Mouse (Mus musculus) frontal cortex, postnatal 14 days (tissue): ENCODE data around the gene Bach2.

Experiments used
- DNase-seq, 2 experiments: peaks; one replicate each; pipeline ENCODE4 v3.0.0; 2022; ENCODE audit warnings: low spot score in 2 of 2

Gene Bach2

DNA sequence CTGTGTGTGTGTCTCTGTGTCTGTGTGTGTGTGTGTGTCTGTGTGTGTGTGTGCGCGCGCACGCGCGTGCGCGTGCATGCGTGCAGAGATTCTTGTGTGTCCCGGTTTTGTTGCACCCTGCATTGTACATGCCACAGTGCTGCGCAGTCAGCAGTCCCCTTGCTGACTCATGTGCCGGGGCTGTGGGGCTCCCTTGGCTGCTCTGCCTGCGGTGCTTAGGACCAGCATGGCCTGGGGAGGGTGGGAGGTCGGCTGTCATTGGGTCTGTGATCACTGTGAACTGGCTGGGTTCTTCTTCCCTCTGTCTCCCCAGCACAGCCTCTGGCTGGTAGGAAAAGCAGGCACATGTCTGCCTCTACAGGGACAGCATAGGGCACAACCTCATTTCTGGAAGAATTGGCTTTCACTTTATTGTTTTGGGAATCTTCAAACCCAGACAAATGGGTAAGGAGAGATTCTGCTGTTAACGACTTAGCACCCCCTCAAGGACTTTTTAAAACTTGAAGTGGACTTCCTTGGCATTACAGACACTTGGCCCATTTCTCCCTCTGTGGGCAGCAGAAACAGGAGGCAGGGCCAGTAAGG lies 11.2 kb downstream of the Bach2 start:
- no peak for DNase-seq

DNA sequence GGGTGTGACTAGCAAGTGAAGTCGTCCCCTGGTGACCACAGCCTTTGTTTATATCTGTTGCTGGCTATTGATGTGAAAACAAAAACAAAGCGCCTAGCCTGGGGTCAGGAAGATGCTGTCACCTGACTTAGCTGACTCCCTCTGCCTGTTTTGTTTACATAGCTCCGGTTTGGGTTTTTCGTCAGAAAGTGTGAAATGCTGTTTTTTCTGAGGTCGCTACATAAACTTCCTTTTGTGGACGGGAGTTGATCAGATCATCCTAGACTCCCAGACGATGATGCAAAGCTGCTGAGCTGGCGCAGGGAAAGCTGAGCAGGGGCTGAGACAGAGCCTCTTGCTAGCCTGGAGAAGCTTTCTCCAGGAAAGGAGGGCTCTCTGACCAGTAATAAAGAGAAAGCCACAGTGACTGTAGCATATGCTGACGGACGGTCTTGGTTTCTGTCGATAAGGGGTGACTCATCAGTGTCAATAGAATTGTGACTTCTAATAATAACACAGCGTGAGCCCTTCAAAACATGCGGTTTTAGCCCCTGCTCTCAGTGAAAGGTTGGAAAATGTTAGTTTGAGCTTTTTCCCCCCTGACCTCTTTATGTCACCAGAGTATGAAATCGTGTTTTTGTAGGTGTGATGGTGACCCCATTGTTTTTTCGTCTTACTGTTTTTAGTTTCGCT lies 11.9 kb downstream of the Bach2 start:
- no peak for DNase-seq

GRCm38 (mm10) chr4:32251005-32251365 lies 12.4 kb downstream of the Bach2 start:
- no peak for DNase-seq

GRCm38 (mm10) chr4:32251946-32252672 lies 13.5 kb downstream of the Bach2 start:
- no peak for DNase-seq

DNA sequence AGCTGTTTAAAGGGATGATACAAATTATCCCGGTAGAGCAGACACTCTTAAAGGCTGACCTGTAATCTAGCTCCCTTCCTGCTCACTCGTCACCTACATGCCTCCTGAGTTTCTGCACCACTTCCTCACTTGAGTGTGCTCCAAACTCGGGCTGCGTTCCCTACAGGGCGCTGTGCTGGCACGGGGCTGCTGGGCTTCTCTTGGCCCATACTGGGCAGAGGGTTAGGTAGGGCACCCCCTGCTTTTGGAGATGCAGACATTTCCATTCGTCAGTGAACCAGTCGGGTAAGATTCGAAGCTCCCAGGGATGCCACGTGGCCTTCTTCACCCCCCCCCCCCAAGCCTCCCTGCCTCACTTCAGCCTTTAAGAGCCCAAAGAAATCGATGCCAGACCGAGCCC lies 19.1 kb downstream of the Bach2 start:
- no peak for DNase-seq

DNA sequence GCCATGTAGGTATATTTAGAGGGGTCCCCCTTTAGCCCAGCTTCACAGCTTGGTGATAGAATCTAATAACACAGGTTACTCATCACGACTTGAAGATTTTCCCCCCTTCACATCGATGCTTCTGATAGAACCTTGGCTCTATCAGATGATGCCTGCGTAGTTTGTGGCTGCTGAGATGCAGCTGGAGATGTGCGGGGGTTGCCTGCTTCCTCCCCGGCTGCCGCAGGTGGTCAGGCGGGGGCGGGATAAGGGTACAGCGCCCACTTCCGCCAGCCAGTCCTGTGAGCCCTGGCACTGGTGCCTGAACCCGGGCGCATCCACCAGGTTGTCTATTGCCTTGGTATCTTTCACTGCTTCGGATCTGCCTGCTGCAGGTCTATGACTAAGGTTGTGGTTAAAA lies 19.5 kb downstream of the Bach2 start:
- DNase-seq, result no peak

DNA sequence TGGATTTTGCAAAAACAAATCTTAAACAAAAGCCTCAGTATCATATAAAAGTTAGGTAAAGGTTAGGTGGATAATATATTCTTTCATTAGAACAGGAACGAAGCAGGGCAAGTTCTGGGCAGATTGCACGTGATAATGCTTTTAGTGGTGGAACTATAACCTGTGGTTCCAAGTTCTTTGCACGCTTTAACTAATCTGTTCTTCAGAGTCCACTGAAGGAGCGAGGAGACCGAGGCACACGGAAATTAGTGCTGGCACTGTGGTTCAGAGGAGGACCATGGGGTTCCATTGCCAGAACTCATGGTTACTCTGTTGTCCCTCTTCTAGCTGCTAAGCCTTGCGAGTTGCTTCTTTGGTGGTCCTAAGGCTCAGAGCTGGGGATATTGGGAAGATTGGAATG lies 20.0 kb downstream of the Bach2 start:
- DNase-seq, result no peak

- no peak for DNase-seq
Observed at GRCm38 (mm10) chr4:32260909-32261308, 22.3 kb downstream of the Bach2 start.

- DNase-seq, result no peak
Observed at GRCm38 (mm10) chr4:32262825-32263684, 24.5 kb downstream of the Bach2 start.

- no peak for DNase-seq
Observed at GRCm38 (mm10) chr4:32263685-32264038, 25.1 kb downstream of the Bach2 start.

DNA sequence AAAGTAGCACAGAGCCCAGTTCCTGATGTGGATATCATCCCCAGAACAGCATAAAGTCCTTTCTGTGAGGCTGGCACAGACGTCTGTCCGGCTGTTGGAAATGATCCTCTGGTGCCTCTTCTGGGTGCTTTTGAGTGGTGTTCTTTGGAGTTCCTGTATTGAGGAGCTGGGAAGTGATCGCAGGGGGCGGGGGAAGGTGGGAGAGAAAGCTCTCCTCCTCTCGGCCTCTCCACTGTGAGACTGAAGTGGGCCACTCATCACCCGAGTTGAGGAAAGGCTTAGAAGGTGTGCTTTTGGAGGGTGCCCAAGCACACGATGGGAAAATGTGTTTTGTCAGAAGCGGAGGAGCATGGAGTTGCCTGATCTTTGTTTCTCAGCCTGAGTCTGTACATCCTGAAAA lies 26.3 kb downstream of the Bach2 start:
- DNase-seq, result no peak

DNA sequence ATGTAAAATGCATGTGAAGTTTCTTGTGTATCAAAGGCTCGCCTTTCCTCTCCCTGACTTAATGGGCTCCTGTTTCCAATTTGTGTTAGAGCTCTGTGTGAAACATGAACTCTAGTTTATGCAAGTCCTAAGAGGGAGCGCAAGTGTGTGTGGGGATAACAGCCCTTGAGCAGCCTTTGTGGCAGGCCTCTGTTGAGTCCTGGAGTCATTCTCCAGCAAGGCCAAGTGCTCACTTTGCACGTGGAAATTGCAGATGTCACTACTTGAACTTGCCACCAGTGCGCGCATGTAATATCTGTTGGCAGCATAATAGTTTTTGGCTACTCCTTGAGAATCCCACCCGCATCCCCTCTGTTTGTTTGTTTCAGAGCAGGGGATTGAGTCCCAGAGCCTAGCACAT lies 28.1 kb downstream of the Bach2 start:
- no peak for DNase-seq

GRCm38 (mm10) chr4:32268042-32268441 lies 29.4 kb downstream of the Bach2 start:
- DNase-seq, result no peak

DNA sequence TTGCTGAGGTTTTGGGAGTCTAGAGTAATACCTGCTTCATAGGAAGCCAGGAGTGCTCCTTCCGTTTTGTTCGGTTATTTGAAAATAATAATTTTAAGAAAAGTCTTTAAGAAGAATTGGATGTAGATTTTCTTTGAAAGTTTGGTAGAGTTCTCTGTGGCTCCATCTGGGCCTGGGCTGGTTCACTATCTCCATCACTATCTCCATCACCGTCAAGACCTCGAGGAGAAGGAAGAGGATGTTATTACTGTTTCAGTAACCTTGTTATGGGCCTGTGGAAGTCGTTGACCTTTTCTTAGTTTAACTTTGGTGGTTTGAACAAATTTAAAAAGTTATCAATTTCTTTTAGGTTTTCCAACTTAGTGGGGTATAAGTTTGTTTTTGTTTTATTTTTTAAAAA lies 33.8 kb downstream of the Bach2 start:
- DNase-seq, result no peak

DNA sequence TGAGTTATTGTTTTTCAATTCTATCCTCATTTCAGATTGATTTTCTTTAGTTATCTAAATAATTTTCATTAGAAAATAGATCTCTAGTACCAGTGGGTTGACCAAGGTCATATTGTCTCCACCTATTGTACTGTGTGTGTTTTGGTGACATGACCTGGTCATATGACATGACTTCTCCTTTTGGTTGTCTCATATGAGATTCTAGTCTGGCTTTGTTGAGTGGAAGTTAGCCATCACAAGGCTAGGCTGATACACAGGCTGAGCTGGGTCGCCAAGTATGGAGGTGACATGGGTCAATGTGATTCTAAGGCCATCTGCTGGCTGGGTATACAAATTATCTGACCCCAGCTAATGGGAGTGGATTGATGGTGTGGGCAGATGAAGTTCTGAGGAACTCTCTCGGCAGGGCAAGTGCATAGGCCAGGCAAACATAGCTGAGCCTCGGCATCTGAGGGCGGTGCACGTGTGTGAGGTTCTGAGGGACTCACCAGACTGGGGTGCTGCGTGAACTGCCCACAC lies 36.2 kb downstream of the Bach2 start:
- no peak for DNase-seq

GRCm38 (mm10) chr4:32279842-32280241 lies 41.2 kb downstream of the Bach2 start:
- no peak for DNase-seq

GRCm38 (mm10) chr4:32280401-32280800 lies 41.8 kb downstream of the Bach2 start:
- DNase-seq, result no peak

- no peak for DNase-seq
Observed at GRCm38 (mm10) chr4:32281306-32281705, 42.7 kb downstream of the Bach2 start.

DNA sequence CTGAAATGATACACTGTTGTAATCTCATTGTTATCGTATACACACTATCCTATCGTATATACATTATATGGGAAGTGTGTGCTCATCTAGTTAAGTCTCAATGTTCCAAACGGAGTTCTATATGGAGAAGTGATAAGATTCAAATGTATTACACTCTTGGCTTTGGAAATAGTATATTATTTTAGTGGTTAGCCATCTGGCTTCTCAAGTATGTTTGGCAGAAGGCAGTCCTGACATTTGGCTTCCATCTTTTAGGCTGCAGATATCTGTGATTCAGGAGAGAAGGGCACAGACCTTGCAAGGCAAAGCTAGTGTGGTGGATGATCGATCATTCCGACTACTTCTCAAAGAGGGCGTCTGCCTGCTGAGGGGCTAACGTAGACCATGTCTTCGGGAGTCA lies 47.8 kb downstream of the Bach2 start:
- no peak for DNase-seq

GRCm38 (mm10) chr4:32288036-32288860 lies 49.6 kb downstream of the Bach2 start:
- no peak for DNase-seq

GRCm38 (mm10) chr4:32289845-32290244 lies 51.2 kb downstream of the Bach2 start:
- no peak for DNase-seq
